Mouse (Mus musculus): Measurements from ENCODE around the gene Secisbp2l. TPM values are rescaled to one million over a fixed set of nuclear protein-coding genes. Genes with fewer than 3 reads are reported as not detected.

Gene Secisbp2l
- total RNA-seq, 2 experiments from 2014 or later: 38.1 to 38.6 TPM

GRCm38 (mm10) chr2:125702851-125703250 is 79.8 kb downstream of the Secisbp2l start:
- DNase-seq: no peak

GRCm38 (mm10) chr2:125701606-125702005 is 81.1 kb downstream of the Secisbp2l start:
- DNase-seq: no peak

- peak; percentile 62 for DNase-seq
Observed at GRCm38 (mm10) chr2:125696219-125696618, 86.5 kb downstream of the Secisbp2l start.

- DNase-seq: no peak
Observed at GRCm38 (mm10) chr2:125694798-125695197, 87.9 kb downstream of the Secisbp2l start.

GRCm38 (mm10) chr2:125692010-125692409 is 90.7 kb downstream of the Secisbp2l start:
- DNase-seq: no peak

Other genes with a start within 250 kb of the Secisbp2l start
- gene Cep152, start 157.8 kb downstream of the Secisbp2l start, total RNA-seq (2021): 1 to 10 TPM; 4.8 to 4.9 TPM
- 100 to 1,000 TPM in 1 of 2 experiments, 10 to 100 TPM in 1; 96.5 to 104 TPM for gene Eid1, start 109.8 kb downstream of the Secisbp2l start, total RNA-seq (2021)
- gene Shc4, start 58.7 kb downstream of the Secisbp2l start, total RNA-seq (2021): 1 to 10 TPM in 1 of 2 experiments, under 1 TPM in 1; 0.74 to 1.0 TPM
- 10 to 100 TPM; 21.4 to 21.7 TPM for gene Galk2, start 76.2 kb upstream of the Secisbp2l start, total RNA-seq (2021)
- gene Cops2, start 76.3 kb upstream of the Secisbp2l start, total RNA-seq (2021): 10 to 100 TPM; 91.2 to 92.3 TPM

Data from heart, postnatal 4 days (tissue).